Mouse (Mus musculus): Measurements from ENCODE around the gene Gm10024.
"Not testable (repeated sequence)": the region's sequence is repeated elsewhere in the genome, so short reads cannot be mapped to it uniquely, and the experiment has no call there.

Gene Gm10024

GRCm38 (mm10) chr10:77729241-77729640, 18.0 kb downstream of the Gm10024 start:
- DNase-seq (ENCODE audit: low read depth, low spot score) = no peak

- DNase-seq (ENCODE audit: low read depth, low spot score) = no peak
Measured at GRCm38 (mm10) chr10:77735928-77736327, 24.7 kb downstream of the Gm10024 start.

- no peak for DNase-seq (ENCODE audit: low read depth, low spot score)
Measured at GRCm38 (mm10) chr10:77738929-77739328, 27.7 kb downstream of the Gm10024 start.

- not testable (repeated sequence) for DNase-seq (ENCODE audit: low read depth, low spot score)
Measured at GRCm38 (mm10) chr10:77741924-77742688, 30.8 kb downstream of the Gm10024 start, which contains the start of gene Gm18596. Gene Gm18596 (minus strand): TSS chr10:77742638.

GRCm38 (mm10) chr10:77750686-77751085, 39.4 kb downstream of the Gm10024 start:
- not testable (repeated sequence) for DNase-seq (ENCODE audit: low read depth, low spot score)

GRCm38 (mm10) chr10:77751254-77751653, 40.0 kb downstream of the Gm10024 start, which contains the start of gene Gm9736:
Gene Gm9736 (minus strand): TSS chr10:77751354.
- DNase-seq (ENCODE audit: low read depth, low spot score) = not testable (repeated sequence)

- DNase-seq (ENCODE audit: low read depth, low spot score) = not testable (repeated sequence)
Measured at GRCm38 (mm10) chr10:77752312-77752711, 41.1 kb downstream of the Gm10024 start.

GRCm38 (mm10) chr10:77753448-77753847, 42.2 kb downstream of the Gm10024 start:
- no peak for DNase-seq (ENCODE audit: low read depth, low spot score)

- not testable (repeated sequence) for DNase-seq (ENCODE audit: low read depth, low spot score)
Measured at GRCm38 (mm10) chr10:77759582-77759981, 48.3 kb downstream of the Gm10024 start, which contains the start of gene Gm3233. Gene Gm3233 (minus strand): TSS chr10:77759682.

All from telencephalon, adult 2 months (tissue).